Mouse (Mus musculus) telencephalon, adult 2 months (tissue): ENCODE results near the gene Gsta2.
"Not testable (repeated sequence)": the region's sequence is repeated elsewhere in the genome, so short reads cannot be mapped to it uniquely, and the experiment has no call there.

Experiments
- DNase-seq: peaks from one replicate; pipeline ENCODE4 v3.0.0-alpha.2; 2011; ENCODE audit warnings: low read depth, low spot score

The Gsta2 gene

DNA sequence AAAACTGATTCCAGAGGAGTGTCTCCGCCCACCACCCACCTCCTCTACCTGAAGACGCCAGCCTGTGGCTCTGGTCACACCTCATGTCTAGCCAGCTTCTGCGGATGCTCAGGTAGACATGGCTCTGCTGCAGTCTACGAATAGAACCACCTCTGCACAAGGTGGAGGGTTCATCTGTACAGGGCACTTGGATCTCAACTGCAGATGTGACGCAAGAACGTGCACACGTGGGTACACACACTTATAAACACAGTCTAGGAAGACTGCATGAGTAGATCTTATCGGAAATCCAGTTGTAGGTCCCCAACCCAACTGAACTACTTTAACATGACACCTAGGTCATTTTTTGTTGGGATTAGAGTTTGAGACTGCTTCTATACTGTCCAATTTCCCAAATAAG is at the start of gene Gsta2:
Gene Gsta2 (minus strand): TSS at position 178 of the 400 bp plus-strand sequence.
- DNase-seq: no peak

DNA sequence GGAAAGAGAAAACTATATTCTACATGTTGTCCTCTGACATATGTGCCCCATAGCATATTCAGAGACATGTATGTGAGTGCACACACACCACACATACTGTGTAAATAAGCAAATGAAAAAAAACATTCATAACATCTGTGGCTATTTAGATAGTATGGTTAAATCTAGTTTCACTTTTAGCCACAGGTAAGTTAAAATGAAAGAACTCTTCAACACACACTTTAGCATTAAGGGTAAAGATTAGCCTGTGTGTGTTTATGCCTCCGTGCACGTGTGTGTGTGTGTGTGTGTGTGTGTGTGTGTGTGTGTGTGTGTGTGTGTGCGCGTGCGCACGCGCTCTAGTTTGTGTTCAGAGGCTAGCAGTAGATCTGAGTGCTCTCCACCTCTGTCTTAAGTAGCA is 46.0 kb upstream of the Gsta2 start:
- no peak for DNase-seq

DNA sequence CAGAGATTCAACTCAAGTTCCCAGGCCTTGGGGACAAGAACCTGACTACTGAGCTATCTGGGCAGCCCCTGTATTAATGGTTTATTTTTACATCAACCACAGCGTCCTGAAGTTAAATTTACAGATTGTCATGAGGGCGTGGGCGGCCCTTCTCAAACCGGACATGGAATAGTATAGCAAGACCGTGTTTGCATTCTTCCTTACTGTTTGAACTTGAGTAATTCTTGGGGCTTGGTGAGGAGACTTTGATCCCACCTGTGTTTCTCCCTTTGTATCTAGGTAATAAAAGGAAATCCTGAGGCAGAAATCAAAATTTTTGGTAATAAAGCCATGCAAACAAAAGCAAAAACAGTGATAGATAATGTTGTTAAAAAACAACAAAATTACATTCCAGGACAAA is 45.0 kb upstream of the Gsta2 start:
- DNase-seq: no peak

DNA sequence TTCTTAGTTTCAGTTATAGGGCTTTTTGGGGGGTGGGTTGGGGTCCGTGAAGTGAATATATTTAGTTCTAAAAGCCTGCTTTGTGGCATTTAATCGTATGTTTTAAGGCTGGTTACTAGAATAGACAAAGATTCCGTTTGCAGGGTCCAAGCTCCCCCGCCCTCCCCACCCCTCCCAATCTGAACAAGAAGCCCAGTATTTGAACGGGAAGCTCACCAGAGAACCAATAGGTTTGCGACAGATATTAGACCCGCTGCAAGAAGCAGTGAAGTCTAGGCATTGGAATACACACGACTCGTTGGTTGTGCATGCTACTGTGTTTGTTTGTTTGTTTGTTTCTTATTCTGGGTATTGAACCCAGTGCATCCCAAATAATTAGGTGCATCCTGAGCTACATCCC is 40.9 kb upstream of the Gsta2 start:
- DNase-seq: no peak

DNA sequence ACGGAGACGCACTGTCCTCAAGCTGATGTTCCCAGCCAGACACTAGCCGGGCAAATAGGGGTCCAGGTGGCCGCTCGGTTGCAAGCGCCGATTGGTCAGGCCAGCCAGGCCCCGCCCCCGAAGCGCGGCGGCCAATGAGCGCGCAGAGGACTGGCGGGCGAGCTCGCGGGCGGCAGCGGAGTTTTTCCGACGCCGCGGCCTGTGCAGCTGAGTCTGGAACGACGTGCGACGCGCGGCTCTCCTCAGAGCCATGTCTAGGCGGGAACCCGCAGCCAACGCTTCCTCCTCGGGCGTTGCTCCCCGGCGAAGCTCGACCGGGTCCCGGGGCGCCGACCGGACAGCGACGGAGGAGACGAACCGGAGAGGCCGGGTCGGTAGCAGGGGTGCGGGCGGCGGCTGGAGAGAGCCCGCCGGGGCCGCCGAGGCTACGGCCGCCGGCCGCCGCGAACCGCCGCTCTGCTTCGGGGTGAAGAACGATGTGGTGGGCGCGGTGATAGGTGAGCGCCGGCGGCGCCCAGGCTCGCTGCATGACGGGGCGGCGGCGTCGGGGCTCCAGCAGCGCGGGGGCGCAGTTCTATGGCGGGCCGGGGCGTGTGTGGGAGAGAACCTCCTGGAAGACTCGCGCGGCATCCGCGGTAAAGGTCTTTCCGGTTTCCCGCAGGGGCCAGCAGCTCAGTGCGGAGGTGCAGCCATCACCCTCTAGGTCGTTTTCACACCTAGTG is 40.2 kb upstream of the Gsta2 start, which contains the start of gene Ddx43:
Gene Ddx43 (plus strand): TSS at position 148 of the 722 bp plus-strand sequence.
- peak; percentile 6 for DNase-seq

DNA sequence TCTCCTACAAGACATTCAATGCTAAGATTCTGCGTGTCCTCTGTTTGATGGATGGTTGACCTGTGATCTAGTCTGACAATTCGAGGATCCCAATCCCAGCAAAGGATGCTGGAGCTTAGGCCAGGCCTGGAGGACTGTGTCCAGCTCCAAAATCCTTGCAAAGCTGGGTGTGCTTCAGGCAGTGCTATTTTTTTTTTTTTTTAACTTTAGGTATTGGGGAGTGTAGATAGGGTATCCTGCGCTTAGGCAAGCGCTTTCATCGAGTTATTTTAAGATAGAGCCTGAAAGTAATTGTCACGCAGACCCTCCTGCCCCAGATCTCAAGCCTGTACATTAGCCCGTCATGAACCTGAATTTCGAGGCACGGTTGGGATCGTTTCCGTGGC is 39.6 kb upstream of the Gsta2 start:
- DNase-seq: no peak

DNA sequence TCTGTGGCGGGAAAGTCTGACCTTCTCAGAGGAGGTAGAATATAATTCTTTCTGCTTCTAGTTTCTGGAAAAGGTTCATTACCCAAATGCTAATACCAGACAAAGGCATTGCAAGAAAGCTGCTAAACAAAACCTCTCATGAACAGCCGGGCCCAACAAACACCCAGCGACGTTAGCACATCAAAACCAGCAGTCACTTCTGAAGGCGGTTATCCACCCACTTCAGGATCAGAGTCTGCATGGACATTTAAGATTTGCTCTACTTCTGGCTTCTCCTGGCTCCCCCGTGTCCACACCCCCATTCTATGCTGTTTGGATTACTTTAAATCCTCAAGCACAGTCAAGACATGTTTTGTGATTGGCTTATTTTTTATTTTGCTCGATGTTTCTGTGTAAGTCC is 39.0 kb upstream of the Gsta2 start:
- DNase-seq: peak; percentile 11

DNA sequence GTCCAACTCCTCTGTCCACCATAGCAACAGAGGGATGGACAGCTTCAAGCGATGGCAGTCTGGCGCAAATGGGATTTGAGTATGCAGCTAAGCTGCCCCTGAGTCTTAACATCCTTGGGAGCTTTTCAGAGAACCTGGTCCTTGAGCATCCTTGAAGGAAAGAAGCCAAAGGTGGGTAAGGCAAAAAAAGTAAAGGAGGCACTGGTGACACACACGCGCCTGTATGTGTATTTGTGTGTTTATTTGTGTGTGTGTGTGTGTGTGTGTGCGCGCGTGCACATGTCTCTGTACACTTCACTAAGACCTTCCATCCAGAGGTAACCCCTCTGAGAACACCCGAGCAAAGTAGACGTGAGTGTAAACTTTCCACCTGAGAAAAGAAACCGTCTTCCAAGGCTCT is 38.2 kb upstream of the Gsta2 start:
- no peak for DNase-seq

DNA sequence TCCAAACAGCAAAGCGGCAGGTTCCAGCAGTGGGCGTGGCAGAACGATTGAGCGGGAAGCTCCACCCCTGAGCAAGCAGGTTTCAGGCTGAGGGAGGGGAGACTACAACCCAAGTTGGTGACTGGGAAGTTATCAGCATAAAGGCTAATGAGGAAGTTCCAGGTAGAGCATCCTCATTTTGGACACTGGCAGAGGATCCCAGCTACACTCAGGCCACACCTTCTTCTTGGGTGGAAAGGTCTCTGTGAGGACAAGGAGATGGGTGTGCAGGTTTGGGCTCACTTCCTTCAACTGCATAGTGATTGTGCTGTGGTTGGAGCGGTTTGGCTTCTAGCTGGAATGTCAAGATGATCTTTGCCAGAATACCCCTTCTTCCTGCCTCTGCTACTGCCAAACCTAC is 34.4 kb upstream of the Gsta2 start:
- no peak for DNase-seq

DNA sequence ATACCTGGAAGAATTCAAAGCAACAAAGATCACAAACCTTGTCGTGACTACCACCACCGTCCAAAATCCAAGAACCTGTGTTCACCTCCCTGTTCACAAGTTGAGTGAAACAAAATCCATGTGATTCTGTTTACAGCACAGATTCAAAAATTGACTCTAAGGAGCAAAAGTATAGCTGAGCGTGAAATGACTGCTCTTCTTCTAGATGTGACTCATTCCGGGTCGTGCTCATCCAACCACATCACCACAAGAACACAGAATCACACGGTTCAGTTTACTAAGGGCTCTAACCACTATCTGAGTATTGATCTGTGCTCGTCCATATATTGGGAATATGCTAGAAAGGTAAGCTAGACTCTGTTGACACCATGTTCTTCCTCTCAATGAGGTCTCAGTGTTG is 31.4 kb upstream of the Gsta2 start:
- DNase-seq: no peak

DNA sequence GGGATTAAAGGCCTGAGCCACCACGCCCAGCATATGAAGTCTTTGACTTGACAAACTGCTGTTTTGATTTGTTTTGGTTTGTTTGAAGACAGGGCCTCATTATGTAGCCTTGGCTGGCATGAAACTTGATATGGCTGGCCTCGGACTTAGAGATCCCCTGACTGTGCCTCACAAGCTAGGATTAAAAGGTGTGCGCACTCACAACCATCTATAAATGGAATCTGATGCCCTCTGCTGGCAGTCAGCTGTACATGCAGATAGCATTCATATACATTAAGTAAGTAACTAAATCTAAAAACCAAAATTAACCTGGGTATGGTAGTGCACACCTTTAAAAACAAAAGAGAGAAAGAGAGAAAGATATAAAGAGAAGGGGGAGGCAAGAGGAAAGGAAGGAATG is 30.3 kb upstream of the Gsta2 start:
- DNase-seq: no peak

DNA sequence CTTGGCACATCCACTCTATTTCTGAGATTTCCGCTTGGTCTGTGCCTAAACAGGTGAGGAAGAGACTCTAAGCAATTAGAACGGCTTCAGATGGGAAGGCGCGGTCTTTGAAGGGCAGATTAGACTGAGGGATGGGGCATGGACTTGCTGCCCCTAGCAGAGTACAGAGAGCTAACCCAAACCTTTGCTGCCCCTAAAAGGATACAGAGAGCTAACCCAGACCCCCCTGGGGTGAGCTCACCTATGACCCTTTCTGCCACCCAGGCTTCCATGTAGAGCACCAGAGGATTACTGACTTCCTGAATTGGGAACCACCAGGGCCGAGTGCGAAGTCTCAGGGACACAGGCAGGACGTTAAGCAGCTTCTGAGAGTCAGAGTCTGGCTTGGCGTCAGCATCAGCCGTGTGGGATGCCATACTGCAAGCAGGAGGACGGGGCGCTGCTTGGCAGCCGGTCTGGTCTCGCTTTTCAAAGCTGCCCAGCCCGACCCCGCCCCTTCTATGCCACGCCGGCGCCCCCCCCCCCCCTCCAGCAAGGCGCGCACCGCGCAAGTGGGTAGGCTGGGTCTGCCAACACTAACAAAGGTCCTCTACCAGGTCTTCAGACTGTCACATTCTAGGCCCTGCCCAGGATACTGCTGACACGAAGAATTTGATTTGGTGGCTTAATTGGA is 22.7 kb upstream of the Gsta2 start, which contains the start of gene Ooep:
Gene Ooep (minus strand): TSS at position 613 of the 673 bp plus-strand sequence.
- DNase-seq: no peak

DNA sequence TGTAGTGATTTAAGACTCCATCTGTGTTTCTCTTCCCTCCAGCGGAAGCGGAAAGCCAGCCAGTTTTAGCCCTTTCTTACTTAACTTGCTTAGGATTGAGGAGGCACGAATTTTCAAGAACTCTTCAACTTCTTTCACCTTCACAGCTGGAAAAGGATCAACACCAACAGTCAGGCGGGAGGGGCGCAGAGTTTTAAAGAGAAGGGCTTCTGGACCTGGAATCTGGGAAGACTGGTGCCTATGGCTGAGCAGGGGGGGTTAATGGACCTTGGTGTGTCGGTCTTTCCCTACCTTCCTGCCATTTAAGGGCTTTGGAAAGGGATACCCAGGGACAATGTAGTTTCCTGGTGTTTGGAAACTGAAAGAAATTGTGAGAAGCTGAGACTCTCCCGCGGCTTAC is 22.0 kb upstream of the Gsta2 start:
- no peak for DNase-seq

DNA sequence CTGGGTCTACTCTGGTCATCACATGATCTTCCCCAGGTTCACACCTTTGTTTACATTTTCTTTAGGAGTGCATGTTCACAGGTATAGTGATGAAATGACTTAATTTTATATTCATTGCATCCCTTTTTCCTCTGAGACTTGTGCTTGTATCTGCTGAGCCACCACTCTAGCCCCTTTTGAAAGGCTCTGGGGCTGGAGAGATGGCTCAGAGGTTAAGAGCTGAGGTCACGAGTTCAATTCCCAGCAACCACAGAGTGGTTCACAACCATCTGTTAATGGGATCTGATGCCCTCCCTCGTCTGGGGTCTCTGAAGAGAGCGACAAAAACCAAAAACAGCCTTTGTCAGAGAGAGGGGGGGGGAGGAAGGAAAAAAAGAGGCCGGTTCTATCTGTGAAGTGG is 19.9 kb upstream of the Gsta2 start:
- DNase-seq: no peak

DNA sequence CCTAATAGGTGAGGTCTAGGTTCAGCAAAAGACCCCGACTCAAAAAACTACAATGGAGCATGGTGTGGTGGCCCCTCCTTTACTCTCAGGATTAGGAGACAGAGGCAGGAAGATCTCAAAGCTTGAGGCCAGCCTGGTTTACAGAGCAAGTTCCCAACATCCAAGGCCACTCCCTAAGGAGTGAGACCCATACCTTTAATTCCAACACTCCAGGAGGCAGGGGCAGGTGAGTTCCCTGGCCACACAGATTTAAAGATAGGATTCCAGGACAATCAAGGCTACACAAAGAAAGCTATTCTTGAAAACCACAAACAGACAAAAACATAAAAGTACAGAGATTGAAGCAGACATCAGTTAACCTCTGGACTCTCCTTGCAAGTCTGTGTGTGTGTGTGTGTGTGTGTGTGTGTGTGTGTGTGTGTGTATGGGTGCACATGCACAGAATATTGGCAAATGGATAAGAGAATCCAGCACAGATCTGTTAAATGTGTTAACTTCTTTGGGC is 19.3 kb upstream of the Gsta2 start:
- DNase-seq: no peak

DNA sequence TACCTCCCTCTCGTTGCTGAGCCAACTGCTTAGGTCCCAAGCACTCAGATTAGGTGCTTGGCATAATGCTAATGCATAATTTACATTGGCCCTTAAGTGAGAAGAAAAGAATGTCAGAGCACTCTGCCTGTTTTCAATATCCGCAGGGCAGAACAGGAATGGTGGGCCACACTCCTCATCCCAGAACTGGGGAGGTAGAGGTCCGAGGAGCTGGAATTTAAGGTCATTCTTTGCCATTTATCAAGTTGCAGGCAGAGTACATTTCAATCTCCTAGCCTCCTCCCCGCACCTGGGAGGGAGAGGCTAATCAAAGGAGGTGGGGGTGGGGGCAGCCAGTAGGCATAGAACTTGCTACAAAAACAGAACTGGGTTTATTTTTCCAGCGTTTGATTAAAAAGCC is 18.8 kb upstream of the Gsta2 start:
- no peak for DNase-seq

DNA sequence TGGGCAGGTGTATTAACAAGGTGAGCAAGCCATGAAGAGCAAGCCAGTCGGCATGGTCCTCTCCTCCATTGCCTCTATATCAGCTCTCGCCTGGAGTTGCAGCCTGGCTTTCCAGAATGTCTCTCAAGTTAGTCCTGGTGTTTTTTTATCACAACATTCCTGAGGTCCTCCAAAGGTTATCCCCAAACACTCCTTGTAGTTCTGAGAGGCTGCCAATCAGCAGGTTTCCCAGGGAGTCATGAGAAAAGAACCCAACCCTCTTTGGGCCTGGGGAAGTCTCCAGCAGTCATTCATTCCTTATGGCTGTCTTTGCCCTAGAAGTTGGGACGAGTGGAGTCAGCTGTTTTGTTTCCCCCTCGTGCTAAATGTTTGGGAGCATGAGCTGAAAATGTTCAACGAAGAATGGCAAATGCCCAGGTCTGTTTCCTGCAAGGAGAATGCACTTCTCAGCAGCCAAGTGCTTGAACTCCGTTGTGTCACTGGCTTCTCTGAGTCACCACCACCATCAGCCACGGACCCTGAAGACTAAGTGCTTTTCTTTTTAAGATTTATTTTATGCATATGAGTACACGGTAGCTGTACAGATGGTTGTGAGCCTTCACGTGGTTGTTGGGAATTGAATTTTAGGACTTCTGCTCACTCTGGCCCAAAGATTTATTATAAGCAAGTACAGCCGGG is 17.4 kb upstream of the Gsta2 start:
- DNase-seq: no peak

DNA sequence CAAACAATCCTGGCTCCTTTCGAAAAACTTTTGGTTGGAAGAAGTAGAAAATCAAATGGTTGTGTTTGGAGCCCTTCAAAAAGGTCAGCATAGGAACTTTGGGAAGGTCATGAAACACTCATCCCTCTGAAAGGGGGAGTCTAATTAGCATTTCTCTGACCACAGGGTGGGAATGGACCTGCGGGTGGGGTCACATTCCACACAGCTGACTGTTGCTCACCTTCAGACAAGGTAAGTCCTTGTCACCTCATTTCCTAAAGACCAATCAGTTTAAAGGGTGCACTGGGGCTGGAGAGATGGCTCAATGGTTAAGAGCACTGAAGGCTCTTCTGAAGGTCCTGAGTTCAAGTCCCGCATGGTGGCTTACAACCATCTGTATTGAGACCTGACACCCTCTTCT is 15.9 kb upstream of the Gsta2 start:
- DNase-seq: no peak

DNA sequence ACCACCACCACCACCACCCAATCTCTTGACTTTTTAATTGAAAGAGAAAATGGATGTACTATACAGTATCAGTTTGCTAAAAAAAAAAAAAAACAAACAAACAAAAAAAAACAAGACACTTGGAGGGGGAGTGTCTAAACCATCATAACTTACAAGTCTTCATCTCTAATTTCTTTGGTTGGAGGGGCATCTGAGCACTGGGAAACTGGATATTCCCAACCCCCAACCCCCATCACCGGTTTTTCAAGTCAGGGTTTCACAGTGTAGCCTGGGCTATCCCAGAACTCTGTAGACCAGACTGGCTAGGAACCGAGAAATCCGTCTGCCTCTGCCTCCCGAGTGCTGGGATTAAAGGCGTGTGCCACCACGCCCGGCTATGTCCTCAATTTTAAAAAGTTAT is 14.2 kb upstream of the Gsta2 start:
- DNase-seq: no peak

DNA sequence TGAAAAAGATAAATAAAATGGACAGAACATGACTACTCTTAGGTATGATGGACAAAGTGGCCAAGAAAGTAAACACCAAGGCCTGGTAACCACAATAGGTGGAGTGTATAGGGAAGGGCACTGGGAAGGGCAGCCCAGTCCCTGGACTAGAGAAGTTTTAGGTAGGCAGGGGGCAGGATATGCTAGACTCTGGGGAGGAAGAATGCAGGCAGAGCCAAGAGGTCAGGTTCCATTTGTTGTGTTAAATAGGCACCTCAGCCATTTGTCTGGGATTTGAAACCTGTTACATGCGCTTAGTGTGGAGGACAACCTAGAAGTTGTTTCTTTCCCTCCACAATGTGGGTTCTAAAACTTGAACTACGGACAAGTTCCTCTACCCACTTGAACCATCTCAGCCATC is 13.8 kb upstream of the Gsta2 start:
- no peak for DNase-seq

DNA sequence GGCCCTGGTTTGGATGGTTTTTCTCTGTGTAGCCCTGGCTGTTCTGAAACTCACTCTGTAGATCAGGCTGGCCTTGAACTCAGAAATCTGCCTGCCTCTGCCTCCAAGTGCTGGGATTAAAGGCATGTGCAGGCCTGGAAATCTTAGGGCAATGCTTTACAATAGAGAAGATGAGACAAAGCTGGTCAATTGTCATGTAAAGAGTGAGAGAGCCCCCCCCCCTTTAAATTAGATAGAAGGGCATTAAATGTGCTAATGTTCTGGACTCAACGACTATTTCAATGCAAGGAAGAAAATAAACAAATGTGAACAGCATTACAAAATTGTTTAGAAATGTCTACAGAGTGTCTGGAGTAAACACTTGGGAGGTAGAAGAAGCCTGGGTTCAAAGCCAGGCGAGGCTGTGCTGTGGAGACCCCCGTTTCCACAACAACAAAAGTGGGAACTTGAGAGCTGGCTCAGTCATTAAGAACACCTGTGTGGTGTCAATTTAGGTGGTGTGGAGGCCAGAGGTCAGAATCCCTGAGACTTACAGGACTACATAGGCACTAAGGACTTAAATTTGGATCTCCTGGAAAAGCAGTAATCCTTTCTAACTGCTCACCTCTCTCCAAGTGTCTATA is 13.2 kb upstream of the Gsta2 start:
- no peak for DNase-seq

DNA sequence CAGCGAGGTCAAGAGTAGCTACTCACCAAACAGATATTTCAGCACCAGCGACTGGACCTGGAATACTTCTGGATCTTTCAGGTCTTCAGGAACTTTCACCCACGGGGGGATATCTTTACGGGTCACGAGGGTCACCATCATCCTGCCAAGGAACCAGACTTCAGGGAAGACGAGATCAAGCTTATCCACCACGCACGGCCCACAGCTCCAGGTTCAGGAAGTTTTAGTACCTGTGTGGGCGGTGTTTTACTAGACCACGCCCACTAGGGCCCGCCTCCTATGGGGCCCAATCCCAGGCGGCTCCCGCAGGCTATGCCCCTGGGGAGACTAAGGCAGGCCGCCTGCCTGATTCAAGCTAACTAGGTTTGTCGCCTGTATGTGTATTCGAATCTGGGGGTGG is 12.4 kb upstream of the Gsta2 start, which contains the start of gene Dppa5a:
Gene Dppa5a (minus strand): TSS at position 219 of the 400 bp plus-strand sequence.
- not testable (repeated sequence) for DNase-seq
